Mouse (Mus musculus) Patski (cell line): ENCODE measurements around the gene Epha5. TPM values are rescaled to one million over a fixed set of nuclear protein-coding genes. Genes with fewer than 3 reads are reported as not detected.

Experiments used
- ATAC-seq: fragments of 100-300 bp; one replicate; pipeline ENCODE4 v1.8.0; 2021
- CTCF ChIA-PET: fragments of 350-600 bp; sonication (Branson Sonifier 250); formaldehyde crosslinking; loops from one replicate; lab custom pipeline; 2022; ENCODE audit warnings: inconsistent platforms; lab: Charles Lee
- POLR2A ChIA-PET: fragments of 350-600 bp; sonication (Branson Sonifier 250); formaldehyde crosslinking; loops from one replicate; lab custom pipeline; 2022; ENCODE audit warnings: antibody characterized with exemption, inconsistent platforms; lab: Charles Lee
- DNase-seq: peaks from one replicate; pipeline ENCODE4 v3.0.0-alpha.2; 2011; ENCODE audit warnings: low read depth, low spot score
- H3K27me3 ChIP-seq: fragments of 371-371 bp; one replicate; pipeline ENCODE4 v1.5.1; 2021
- CTCF ChIP-seq: fragments of 100-300 bp; IDR thresholded peaks from one replicate; pipeline ENCODE4 v1.5.1; 2021
- in situ Hi-C: fragments of 300-500 bp; cut with MboI; formaldehyde crosslinking; loops from 3 replicates; pipeline ENCODE4 v1.11.1; 2018; ENCODE audit warnings: low pct_unique_long_range_greater_than_20kb, mixed read lengths
- polyA plus RNA-seq: library from polyadenylated mRNA; unstranded; gene quantifications from one replicate; pipeline ENCODE4 v1.2.3, GENCODE M21; 2021

Epha5 gene
- polyA plus RNA-seq, 1 experiment from 2014 or later: not detected

DNA sequence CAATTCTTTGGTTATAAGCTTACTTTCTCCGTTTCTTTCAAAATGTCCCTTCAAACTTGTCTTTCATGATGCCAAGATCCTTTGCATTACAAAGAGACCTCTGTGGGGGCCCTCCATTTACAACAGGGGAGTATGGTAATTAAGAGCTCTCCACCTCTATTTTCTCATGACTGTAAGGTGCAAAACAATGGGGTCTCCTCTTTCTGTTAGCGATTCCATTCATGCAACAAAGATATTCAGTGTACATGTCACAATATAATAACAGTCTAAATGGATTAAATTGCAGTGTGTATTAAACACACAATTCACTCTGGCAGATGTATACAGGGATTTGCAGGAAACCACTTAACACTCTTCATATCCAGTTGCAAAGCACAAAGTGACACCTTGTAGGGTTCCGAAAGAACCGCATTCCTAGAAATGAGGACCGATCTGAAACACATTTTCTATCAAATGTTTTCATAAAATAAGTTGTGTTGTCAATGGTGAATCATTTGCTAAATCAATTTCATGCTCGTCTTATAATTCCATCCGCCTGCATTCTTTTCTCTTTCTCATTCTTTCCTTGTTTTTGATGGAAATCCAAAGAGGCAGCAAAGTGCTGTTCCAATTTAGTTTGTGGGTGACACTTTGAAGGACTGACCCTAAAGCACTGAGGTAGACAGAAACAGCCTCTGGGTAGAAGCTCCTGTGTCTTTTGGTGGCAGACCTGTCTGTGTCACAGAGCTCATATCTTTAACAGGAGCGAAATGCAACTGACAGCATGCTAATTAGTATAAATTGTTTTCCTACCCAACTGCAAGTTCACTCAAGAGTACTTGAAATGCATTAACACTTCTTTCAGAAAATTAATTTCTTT, 118.1 kb downstream of the Epha5 start:
- ChIA-PET POLR2A (no interaction called here), CTCF (no interaction called here)
- in situ Hi-C loops: no loop called here
- no peak for TF ChIP-seq CTCF
- DNase-seq (no peak), ATAC-seq (no peak)
- H3K27me3 ChIP-seq: peaks cover 12% of the 10 kb centered on the region

DNA sequence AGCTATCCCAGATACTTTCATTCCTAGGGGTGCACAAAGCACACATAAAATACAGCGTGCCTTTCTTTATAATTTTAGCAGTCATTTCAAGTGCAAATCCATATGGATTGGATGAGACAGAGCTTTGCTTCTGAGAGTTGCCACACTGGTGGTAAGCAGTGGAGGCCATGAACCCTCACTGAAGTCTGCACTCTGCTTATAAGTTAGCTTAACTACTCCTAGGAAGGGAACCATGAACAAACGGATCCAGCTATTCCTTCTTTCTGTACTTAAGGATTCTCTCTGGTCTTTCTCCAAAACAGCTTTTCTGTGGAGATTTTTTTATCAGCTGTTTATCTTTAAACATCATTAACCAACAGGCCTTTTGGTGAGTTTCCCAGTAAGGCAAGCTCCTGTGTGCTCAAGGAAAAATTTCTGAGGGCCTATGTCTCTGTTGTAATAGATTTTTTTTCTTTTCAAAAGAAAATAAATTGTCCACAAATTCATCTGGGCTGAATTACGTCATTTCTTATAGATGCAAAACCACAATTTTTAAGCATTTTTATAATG, 127.7 kb downstream of the Epha5 start:
- no peak for TF ChIP-seq CTCF
- in situ Hi-C loops: no loop called here
- DNase-seq: no peak
- no peak for ATAC-seq
- CTCF ChIA-PET: interaction anchor here (1.1 kb wide), 1 partner anchor 25 kb away, joined by 3 read pairs; no protein-coding TSS in a partner anchor
- H3K27me3 ChIP-seq: peaks cover 16% of the 10 kb centered on the region
- POLR2A ChIA-PET: no interaction called here

DNA sequence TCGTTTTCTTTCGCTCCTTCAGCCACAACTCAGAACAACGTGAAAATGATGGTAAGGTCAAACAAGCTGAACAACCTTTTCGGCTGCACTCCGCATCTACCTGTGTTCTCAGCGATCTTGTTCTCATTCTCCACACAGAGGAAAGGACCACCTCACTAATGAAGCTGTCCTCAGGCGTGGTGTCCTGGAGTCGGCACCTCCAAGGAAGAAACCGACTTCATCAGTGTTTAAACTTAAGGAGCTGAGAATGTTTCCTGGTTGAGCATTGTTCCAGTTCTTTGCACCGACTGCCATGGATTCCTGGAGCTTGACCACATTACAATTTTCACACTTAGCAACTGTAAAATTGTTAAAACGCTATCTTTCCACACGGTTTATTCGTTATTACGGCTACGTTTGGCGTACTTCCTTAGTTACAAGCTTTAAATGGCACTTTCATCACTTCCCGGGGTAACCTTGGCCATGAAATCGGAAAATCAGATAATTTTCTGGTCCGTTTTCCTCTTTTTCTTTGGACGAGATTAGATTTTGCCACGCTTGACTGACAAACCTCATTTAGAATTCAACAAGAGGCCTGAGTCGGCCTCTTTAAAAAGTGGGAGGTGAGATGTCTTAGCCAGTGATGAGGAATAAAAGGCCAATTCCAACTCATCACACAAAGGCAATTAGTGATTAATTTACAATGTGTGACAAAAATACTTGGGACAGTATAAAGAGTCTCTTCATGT, 135.7 kb downstream of the Epha5 start:
- DNase-seq (no peak), ATAC-seq (no peak)
- H3K27me3 ChIP-seq: peaks cover 7% of the 10 kb centered on the region
- in situ Hi-C loops: no loop called here
- TF ChIP-seq CTCF: no peak
- ChIA-PET CTCF (interaction anchor here (1.1 kb wide), 1 partner anchor 16 kb away, joined by 3 read pairs; no protein-coding TSS in a partner anchor), POLR2A (no interaction called here)

DNA sequence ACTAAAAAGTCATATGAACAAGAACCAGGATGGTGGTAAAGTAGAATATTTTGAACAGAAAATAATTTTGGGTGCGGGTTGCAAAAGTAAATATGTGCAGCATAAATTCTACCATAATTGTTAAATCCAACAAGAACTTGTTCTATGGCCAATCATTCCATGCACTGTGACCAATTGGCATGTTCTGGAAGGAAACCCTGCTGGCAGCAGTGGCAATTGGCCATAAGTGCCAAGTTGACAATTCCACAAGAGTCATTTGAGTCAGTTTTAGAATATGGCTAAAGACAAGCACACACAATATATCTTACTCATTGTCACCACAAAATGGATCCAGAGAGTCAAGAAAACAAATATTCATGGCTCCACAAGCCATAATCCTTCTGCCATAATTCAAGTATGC, 140.2 kb downstream of the Epha5 start:
- H3K27me3 ChIP-seq: no peaks in the 10 kb centered on the region
- in situ Hi-C loops: no loop called here
- TF ChIP-seq CTCF: no peak
- no peak for ATAC-seq
- POLR2A ChIA-PET: no interaction called here
- CTCF ChIA-PET: no interaction called here
- no peak for DNase-seq

DNA sequence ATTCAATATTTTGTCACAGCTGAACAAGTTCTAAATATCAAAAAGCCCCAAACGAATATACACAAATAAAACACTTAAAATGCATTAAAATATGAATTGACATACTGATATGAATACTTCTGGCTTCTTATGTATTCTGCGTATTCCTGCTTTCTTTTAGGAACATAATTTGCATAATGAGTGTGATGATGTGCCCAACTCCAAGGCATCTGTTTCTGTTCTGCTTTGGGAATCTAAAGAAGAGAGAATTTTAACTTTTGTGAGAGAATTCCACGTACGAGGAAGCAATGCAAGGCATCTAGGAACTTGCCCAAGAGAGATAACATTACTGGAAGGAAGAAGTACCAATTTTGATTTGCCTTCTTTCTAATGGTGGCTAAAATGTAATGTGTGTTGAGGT, 151.8 kb downstream of the Epha5 start:
- peaks cover 3% of the 10 kb centered on the region for H3K27me3 ChIP-seq
- no peak for DNase-seq
- ChIA-PET POLR2A (no interaction called here), CTCF (no interaction called here)
- no peak for ATAC-seq
- in situ Hi-C loops: no loop called here
- TF ChIP-seq CTCF: no peak

DNA sequence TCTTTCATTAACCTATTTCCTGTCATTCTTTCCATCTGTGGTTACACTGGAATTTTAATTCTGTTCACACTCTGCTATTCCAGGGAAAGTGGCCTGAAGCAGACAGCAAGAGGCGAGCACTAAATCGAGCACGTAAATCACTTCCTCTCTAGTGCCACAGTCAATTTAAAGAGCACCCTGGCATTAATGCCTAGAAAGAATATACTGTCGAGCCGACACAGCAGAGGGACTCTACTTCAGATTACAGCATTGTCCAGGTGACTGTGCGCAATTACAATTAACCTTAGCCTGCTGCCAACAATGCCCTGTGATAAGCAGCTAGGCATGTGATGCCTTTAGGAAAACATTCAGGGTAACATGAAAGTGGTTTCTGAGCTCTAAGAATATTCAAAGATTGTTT, 153.2 kb downstream of the Epha5 start:
- no peak for ATAC-seq
- POLR2A ChIA-PET: no interaction called here

DNA sequence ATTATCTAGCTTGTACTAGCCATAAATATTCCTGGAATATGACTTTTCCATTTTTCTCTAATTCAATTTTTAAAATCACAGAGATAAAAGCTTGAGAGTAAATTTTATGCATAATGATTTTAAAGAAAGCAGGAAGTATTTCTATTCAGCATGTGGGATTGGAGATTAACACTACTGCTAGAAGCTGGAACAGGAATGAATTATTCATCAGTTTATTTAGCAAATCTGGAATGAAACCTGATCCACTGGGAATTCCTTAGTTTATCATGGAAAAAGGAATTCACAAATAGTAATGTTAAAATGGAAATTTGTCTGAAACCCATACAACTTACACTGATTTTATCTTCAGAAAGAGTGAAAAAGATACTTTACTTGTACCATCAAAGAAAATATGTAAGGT, 187.2 kb downstream of the Epha5 start:
- CTCF ChIA-PET: no interaction called here
- in situ Hi-C loops: no loop called here
- no peaks in the 10 kb centered on the region for H3K27me3 ChIP-seq
- DNase-seq (no peak), ATAC-seq (no peak)
- no peak for TF ChIP-seq CTCF
- POLR2A ChIA-PET: no interaction called here

More for the DNA sequence above, 153.2 kb downstream of the Epha5 start:
- H3K27me3 ChIP-seq: peaks cover 3% of the 10 kb centered on the region
- no peak for TF ChIP-seq CTCF
- CTCF ChIA-PET: no interaction called here
- no peak for DNase-seq
- in situ Hi-C loops: no loop called here

DNA sequence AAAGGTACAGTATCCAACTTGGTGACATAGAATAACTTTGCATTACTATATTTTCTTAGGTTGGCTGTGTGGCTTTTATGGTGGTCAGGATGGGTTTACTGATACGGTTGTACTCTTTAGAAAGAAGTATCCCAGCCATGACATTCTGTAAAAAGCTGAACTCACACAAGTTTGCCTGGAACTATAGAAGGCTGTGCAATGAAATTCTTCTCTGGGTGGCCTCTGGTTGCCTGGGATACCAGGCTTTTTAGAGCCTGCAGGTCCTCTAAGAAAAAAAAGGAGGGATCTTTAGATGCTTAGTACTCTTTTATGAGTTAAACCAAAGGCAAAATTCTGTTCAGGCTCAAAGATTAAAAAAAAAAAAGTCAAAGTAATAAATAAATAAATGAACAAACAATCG, 208.6 kb downstream of the Epha5 start:
- POLR2A ChIA-PET: no interaction called here
- CTCF ChIA-PET: no interaction called here
- no peaks in the 10 kb centered on the region for H3K27me3 ChIP-seq
- DNase-seq (no peak), ATAC-seq (no peak)
- in situ Hi-C loops: no loop called here
- no peak for TF ChIP-seq CTCF

DNA sequence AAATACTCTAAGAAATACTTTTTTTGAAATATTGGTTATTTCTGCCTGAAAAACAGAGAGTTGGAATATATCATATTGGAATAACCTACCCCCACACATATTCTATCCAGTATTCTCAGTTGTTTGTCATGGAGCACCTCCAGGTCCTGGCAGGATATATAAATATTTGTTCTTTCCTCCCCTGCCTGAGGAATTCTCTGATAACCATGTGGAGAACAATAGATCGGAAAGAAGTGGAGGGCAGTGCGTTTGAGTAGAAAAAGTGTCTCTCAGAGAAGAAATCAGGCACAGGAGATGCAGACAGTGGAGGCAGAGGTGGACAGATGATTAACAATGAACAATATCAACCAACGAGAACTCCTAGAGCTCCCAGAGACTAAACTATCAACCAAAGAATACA, 223.8 kb downstream of the Epha5 start:
- ChIA-PET POLR2A (no interaction called here), CTCF (no interaction called here)
- ATAC-seq: no peak
- H3K27me3 ChIP-seq: no peaks in the 10 kb centered on the region
- in situ Hi-C loops: no loop called here
- no peak for DNase-seq
- no peak for TF ChIP-seq CTCF

DNA sequence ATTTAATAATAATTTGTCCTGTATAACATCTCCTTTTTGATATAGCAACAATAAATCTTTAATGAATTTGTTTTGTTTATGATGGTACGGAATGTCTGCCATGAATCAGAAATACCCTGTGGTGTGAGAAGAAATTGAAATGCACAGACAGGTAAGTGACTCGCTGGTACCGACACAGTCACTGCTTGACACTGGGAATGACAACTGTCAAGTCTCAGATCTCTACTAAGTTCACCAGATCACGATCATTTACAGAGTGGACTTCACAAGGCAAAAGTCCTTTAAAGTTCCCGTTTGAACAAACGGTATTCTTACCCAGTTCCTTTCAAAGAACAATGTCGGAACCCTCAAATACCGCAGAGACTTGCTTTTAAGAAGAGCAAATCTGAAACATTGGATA, 233.0 kb downstream of the Epha5 start:
- in situ Hi-C loops: no loop called here
- DNase-seq: no peak
- POLR2A ChIA-PET: no interaction called here
- ATAC-seq: no peak
- TF ChIP-seq CTCF: no peak
- no peaks in the 10 kb centered on the region for H3K27me3 ChIP-seq
- CTCF ChIA-PET: no interaction called here

DNA sequence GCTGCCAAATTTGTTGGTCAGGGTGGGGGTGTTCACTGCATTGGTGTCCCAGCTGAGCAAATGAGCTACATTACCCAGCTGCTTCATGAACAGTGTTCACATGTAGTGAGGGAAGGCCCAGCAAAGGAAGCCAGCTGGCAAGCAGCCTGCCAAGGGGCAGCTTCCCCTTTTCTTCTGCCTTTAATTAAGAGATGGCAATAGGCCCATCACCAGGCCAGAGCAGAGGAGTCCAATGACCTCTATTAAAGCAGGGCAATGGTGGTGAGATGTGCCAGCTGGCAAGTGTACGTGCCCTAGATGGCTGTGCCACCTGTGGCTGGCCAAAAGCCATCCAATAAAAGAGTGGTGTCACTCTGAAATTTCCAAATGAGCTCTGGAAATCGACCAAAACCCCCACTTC, 264.1 kb downstream of the Epha5 start:
- POLR2A ChIA-PET: no interaction called here
- DNase-seq (no peak), ATAC-seq (no peak)
- no peak for TF ChIP-seq CTCF
- in situ Hi-C loops: no loop called here
- no peaks in the 10 kb centered on the region for H3K27me3 ChIP-seq
- CTCF ChIA-PET: no interaction called here
